Mouse (Mus musculus) limb, embryonic 11.5 days (tissue): ENCODE results near the gene Mgl2. TPM values are rescaled to one million over a fixed set of nuclear protein-coding genes. Genes with fewer than 3 reads are reported as not detected.

Experiments used
- ATAC-seq: fragments of 200-750 bp; cut with Nextera tagmentation; 2 replicates; pipeline ENCODE4 v1.8.0; 2017; ENCODE audit warnings: low read depth; ENCODE audit not compliant: insufficient number of reproducible peaks, low FRiP score, low TSS enrichment
- DNase-seq: peaks from one replicate; pipeline ENCODE4 v3.0.0-alpha.2; 2015; ENCODE audit warnings: low spot score
- H3K27ac ChIP-seq: fragments of 300-500 bp; sonication (generic); replicated peaks from 2 replicates; pipeline ENCODE4 v1.5.1; 2014; ENCODE audit warnings: low read depth, mild to moderate bottlenecking, low read length
- H3K27me3 ChIP-seq: fragments of 300-500 bp; sonication (generic); 2 replicates; pipeline ENCODE4 v1.6.1; 2014; ENCODE audit warnings: mild to moderate bottlenecking, low read length, mixed read lengths; ENCODE audit not compliant: control insufficient read depth, insufficient read depth
- H3K36me3 ChIP-seq: fragments of 300-500 bp; sonication (generic); 2 replicates; pipeline ENCODE4 v1.6.1; 2014; ENCODE audit warnings: mild to moderate bottlenecking, low read length, moderate library complexity, mixed read lengths; ENCODE audit not compliant: control insufficient read depth, insufficient read depth
- H3K4me1 ChIP-seq: fragments of 300-500 bp; sonication (generic); 2 replicates; pipeline ENCODE4 v1.6.1; 2014; ENCODE audit warnings: low read length, mixed read lengths; ENCODE audit not compliant: control insufficient read depth, insufficient read depth
- H3K4me2 ChIP-seq: fragments of 300-500 bp; sonication (generic); 2 replicates; pipeline ENCODE4 v1.6.1; 2014; ENCODE audit warnings: low read depth, mild to moderate bottlenecking, moderate library complexity; ENCODE audit not compliant: severe bottlenecking
- H3K4me3 ChIP-seq: fragments of 300-500 bp; sonication (generic); 2 replicates; pipeline ENCODE4 v1.5.1; 2014; ENCODE audit warnings: low read depth, low read length
- H3K9ac ChIP-seq: fragments of 300-500 bp; sonication (generic); 2 replicates; pipeline ENCODE4 v1.6.1; 2014; ENCODE audit warnings: mild to moderate bottlenecking, low read length
- H3K9me3 ChIP-seq: fragments of 300-500 bp; sonication (generic); 2 replicates; pipeline ENCODE4 v1.6.1; 2016; ENCODE audit warnings: low read length; ENCODE audit not compliant: control insufficient read depth
- WGBS: fragments of 180-500 bp; shearing (Covaris S2); extraction: QIAGEN DNeasy Blood & Tissue Kit; methylation state at CpG from one replicate; pipeline ENCODE4 v1.1.7; 2014; 5-methylcytosine and 5-hydroxymethylcytosine counted together
- polyA plus RNA-seq: library from polyadenylated mRNA; unstranded; fragments of >200 nt; fragmentation: Nextera tagmentation; extraction: Ambion mirVana; gene quantifications from 2 replicates; pipeline ENCODE4 v1.2.1, GENCODE M21; 2014

Gene Mgl2
- polyA plus RNA-seq, 1 experiment from 2014 or later = not detected

DNA sequence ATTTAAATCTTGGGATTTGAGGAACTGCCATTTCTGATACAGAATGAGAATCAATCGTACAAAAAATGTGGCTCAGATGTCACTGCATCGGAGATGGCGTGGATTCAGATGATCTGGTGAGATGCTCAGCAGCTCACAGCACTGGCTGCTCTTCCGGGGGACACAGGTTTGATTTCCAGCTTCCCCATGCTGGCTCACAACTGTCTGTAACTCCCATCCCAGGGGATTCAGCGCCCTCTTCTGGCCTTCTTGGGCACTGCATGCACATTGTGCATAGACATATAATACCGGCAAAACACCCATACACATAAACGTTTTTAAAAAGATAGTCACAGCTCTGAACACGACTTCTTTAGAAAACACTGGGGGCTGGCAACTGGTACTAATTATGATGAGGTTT lies 47.5 kb downstream of the Mgl2 start:
- no peak overlapping the region for H3K4me2 ChIP-seq
- DNase-seq (no peak), ATAC-seq (no peak)
- H3K4me3 ChIP-seq = no peak overlapping the region
- WGBS = 76% methylated on average over 8 of the region's 8 CpGs
- H3K27me3 ChIP-seq = no peaks in the 10 kb centered on the region
- no peak overlapping the region for H3K27ac ChIP-seq
- no peaks in the 10 kb centered on the region for H3K36me3 ChIP-seq
- no peaks in the 10 kb centered on the region for H3K4me1 ChIP-seq
- no peaks in the 10 kb centered on the region for H3K9me3 ChIP-seq
- H3K9ac ChIP-seq = no peak overlapping the region

DNA sequence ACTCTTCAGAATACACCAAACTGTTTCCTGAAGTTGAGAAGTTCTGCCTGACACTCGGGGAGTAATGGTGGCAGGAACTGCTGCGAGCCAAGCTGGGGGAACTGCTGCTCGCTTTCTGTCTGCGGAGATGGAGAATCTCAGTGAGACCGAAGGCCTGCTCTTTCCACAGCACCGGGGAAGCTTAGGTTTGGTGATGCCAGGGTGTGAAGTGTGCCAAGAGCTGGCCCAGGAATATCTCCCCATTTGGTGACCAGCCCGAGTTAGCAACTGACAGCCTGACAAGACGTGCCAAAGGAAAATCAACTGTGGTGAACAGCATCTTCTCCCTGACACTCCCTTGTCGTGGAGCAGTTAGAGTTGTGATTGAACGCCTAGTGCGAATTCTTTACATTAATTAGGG lies 48.2 kb downstream of the Mgl2 start:
- H3K9me3 ChIP-seq = no peaks in the 10 kb centered on the region
- no peak for DNase-seq
- H3K27me3 ChIP-seq = no peaks in the 10 kb centered on the region
- no peak overlapping the region for H3K27ac ChIP-seq
- no peak overlapping the region for H3K4me3 ChIP-seq
- no peaks in the 10 kb centered on the region for H3K36me3 ChIP-seq
- no peak overlapping the region for H3K9ac ChIP-seq
- ATAC-seq = no peak
- H3K4me2 ChIP-seq = no peak overlapping the region
- 80% methylated on average over 11 of the region's 11 CpGs for WGBS
- no peaks in the 10 kb centered on the region for H3K4me1 ChIP-seq

DNA sequence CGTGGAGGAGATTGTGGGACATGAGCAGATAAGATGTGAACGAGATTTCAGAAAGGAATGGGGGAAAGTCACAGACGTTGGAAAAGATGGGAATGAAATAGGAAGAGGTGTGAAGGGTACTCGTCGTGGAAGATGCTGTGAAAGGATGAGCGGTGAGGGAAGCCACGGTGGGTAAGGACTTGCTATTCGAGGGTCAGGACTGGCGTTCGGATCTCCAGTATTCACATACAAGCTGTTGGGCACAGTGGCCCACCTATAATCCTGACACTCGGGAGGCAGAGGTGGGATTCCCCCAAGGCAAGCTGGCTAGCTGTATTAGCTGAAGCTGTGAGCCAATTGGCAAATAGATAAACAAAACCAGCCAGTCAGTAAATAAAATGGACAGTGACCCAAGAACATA lies 48.6 kb downstream of the Mgl2 start:
- H3K9ac ChIP-seq = no peak overlapping the region
- no peaks in the 10 kb centered on the region for H3K4me1 ChIP-seq
- no peak overlapping the region for H3K4me2 ChIP-seq
- H3K4me3 ChIP-seq = no peak overlapping the region
- H3K36me3 ChIP-seq = no peaks in the 10 kb centered on the region
- no peaks in the 10 kb centered on the region for H3K9me3 ChIP-seq
- no peak for DNase-seq
- no peak overlapping the region for H3K27ac ChIP-seq
- whole genome bisulfite sequencing = 76% methylated on average over 11 of the region's 11 CpGs
- no peaks in the 10 kb centered on the region for H3K27me3 ChIP-seq
- ATAC-seq = no peak

DNA sequence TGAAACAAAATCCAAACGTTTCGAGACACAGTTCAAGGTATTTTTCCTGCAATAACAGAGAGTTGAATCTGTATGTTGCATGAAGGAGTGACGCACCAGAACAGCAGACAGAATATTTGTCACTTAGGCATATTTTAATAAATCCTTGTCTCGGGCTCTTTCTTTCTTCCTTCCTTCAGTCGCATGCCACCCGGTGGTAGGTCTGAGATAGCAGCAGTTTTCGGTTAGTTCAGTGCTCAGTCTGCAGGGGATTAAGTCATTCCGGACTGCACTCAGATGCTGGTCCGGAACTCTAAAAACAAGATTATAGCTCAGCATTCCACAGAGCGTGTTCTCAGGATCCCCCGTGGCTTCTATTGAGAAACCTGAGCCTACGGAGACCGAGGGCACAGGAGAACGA lies 49.3 kb downstream of the Mgl2 start:
- H3K36me3 ChIP-seq = no peaks in the 10 kb centered on the region
- H3K9me3 ChIP-seq = no peaks in the 10 kb centered on the region
- no peak for ATAC-seq
- H3K4me3 ChIP-seq = no peak overlapping the region
- peak; percentile 47 for DNase-seq
- H3K27ac ChIP-seq = no peak overlapping the region
- no peak overlapping the region for H3K9ac ChIP-seq
- H3K27me3 ChIP-seq = no peaks in the 10 kb centered on the region
- H3K4me1 ChIP-seq = no peaks in the 10 kb centered on the region
- WGBS = 43% methylated on average over 14 of the region's 14 CpGs
- no peak overlapping the region for H3K4me2 ChIP-seq

DNA sequence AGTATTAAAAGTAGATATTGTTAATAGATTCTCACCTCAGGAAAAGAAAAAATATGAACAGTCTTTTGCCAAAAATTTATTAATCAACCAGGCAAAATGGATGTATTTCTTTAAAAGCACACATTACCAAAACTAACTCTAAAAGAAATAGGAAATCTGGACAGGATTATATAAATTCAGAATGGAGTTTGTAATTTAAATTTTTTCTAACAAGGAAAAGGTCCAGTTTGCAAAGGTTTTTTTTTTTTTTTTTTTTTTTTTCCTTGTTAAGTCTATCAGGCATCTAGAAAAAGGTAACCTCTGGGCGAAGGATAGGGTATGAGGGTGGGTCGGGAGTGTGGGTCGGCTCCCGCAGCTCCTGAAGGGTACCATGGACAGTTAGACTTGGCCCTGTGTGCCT lies 50.4 kb downstream of the Mgl2 start:
- ATAC-seq = no peak
- no peaks in the 10 kb centered on the region for H3K9me3 ChIP-seq
- no peaks in the 10 kb centered on the region for H3K27me3 ChIP-seq
- WGBS = 93% methylated on average over 4 of the region's 4 CpGs
- no peak overlapping the region for H3K4me2 ChIP-seq
- no peak overlapping the region for H3K9ac ChIP-seq
- no peak for DNase-seq
- H3K36me3 ChIP-seq = no peaks in the 10 kb centered on the region
- no peak overlapping the region for H3K4me3 ChIP-seq
- H3K4me1 ChIP-seq = no peaks in the 10 kb centered on the region
- H3K27ac ChIP-seq = no peak overlapping the region

DNA sequence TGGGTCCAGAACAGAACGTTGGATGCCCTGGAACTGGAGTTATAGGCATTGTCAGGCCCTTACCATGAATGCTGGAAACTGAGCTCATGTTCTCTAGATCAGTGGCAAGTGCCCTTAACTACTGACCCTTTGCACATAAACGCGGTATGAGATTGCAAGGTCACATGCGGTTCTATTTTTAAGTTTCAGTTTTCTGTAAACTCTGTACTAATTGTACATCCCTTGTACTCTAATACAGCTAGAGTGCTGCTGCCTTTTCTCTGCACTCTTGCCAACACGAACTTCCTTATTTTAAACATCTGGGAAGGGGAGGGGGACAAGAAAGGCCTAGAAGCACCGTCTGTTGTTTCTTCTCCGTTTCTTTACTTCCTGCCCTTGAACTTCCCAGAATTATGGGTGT lies 55.0 kb downstream of the Mgl2 start:
- Histone ChIP-seq H3K9me3 (no peaks in the 10 kb centered on the region), H3K4me1 (no peaks in the 10 kb centered on the region), H3K27ac (no peak overlapping the region), H3K36me3 (no peaks in the 10 kb centered on the region), H3K27me3 (no peaks in the 10 kb centered on the region), H3K9ac (no peak overlapping the region), H3K4me3 (no peak overlapping the region), H3K4me2 (no peak overlapping the region)
- WGBS = 80% methylated on average over 7 of the region's 7 CpGs
- DNase-seq (no peak), ATAC-seq (no peak)

Other genes starting within 250 kb of the Mgl2 start
- gene Kctd11, start 248.9 kb upstream of the Mgl2 start, polyA plus RNA-seq = 3.7 and 4.3 TPM in 2 replicates
- gene Acap1, start 234.8 kb upstream of the Mgl2 start, polyA plus RNA-seq = 0.72 and 0.78 TPM in 2 replicates
- gene 2810408A11Rik, start 229.3 kb upstream of the Mgl2 start, polyA plus RNA-seq = 24.8 and 26.5 TPM in 2 replicates
- gene Neurl4, start 229.3 kb upstream of the Mgl2 start, polyA plus RNA-seq = 15.3 and 15.5 TPM in 2 replicates
- 90.8 and 94.0 TPM in 2 replicates for gene Gps2, start 216.4 kb upstream of the Mgl2 start, polyA plus RNA-seq
- gene Eif5a, start 208.4 kb upstream of the Mgl2 start, polyA plus RNA-seq = 2,284 and 2,370 TPM in 2 replicates
- 11.2 and 11.3 TPM in 2 replicates for gene Ybx2, start 194.5 kb upstream of the Mgl2 start, polyA plus RNA-seq
- gene Slc2a4, start 182.1 kb upstream of the Mgl2 start, polyA plus RNA-seq = 21.0 and 22.7 TPM in 2 replicates
- 12.7 and 13.2 TPM in 2 replicates for gene Cldn7, start 165.6 kb upstream of the Mgl2 start, polyA plus RNA-seq
- 22.8 and 27.6 TPM in 2 replicates for gene Ctdnep1, start 149.2 kb upstream of the Mgl2 start, polyA plus RNA-seq
- gene Elp5, start 147.8 kb upstream of the Mgl2 start, polyA plus RNA-seq = 148 and 151 TPM in 2 replicates
- gene Gabarap, start 139.2 kb upstream of the Mgl2 start, polyA plus RNA-seq = 397 and 432 TPM in 2 replicates
- gene Phf23, start 134.6 kb upstream of the Mgl2 start, polyA plus RNA-seq = 56.1 and 64.9 TPM in 2 replicates
- gene Dvl2, start 129.7 kb upstream of the Mgl2 start, polyA plus RNA-seq = 47.3 and 52.0 TPM in 2 replicates
- gene Acadvl, start 114.9 kb upstream of the Mgl2 start, polyA plus RNA-seq = 52.9 and 53.5 TPM in 2 replicates
- gene Dlg4, start 113.4 kb upstream of the Mgl2 start, polyA plus RNA-seq = 10.0 and 10.8 TPM in 2 replicates
- 1.0 and 1.6 TPM in 2 replicates for gene Asgr1, start 76.2 kb upstream of the Mgl2 start, polyA plus RNA-seq
- gene Asgr2, start 37.7 kb upstream of the Mgl2 start, polyA plus RNA-seq = not detected in 2 replicates
- gene Clec10a, start 25.9 kb downstream of the Mgl2 start, polyA plus RNA-seq = not detected in 2 replicates
- gene Slc16a11, start 82.4 kb downstream of the Mgl2 start, polyA plus RNA-seq = 0.21 and 0.67 TPM in 2 replicates
- gene Slc16a13, start 90.7 kb downstream of the Mgl2 start, polyA plus RNA-seq = 17.0 and 17.8 TPM in 2 replicates
- 7.3 and 7.5 TPM in 2 replicates for gene Bcl6b, start 99.5 kb downstream of the Mgl2 start, polyA plus RNA-seq
- 216 and 218 TPM in 2 replicates for gene 0610010K14Rik, start 107.6 kb downstream of the Mgl2 start, polyA plus RNA-seq
- gene Gm21988, start 109.5 kb downstream of the Mgl2 start, polyA plus RNA-seq = 8.2 and 10.5 TPM in 2 replicates
- 94.1 and 94.6 TPM in 2 replicates for gene Rnasek, start 109.5 kb downstream of the Mgl2 start, polyA plus RNA-seq
- gene Alox12, start 125.0 kb downstream of the Mgl2 start, polyA plus RNA-seq = 3.3 and 3.6 TPM in 2 replicates
- not detected in 2 replicates for gene Alox12e, start 192.3 kb downstream of the Mgl2 start, polyA plus RNA-seq
- 0.20 TPM in 1 of 2 replicates, not detected in the other for gene Alox15, start 221.7 kb downstream of the Mgl2 start, polyA plus RNA-seq